Mouse (Mus musculus) T-cell, adult 2 months (primary cell): ENCODE data around the gene Atp1b3.

ENCODE experiments used
- DNase-seq: peaks from one replicate; pipeline ENCODE4 v3.0.0; 2022; ENCODE audit warnings: low spot score

Gene Atp1b3

GRCm38 (mm10) chr9:96363581-96364140, 581 bp downstream of the Atp1b3 start:
- DNase-seq = peak; percentile 46

- DNase-seq = no peak
These were observed 4.2 kb downstream of the Atp1b3 start for GRCm38 (mm10) chr9:96360056-96360455.

DNA sequence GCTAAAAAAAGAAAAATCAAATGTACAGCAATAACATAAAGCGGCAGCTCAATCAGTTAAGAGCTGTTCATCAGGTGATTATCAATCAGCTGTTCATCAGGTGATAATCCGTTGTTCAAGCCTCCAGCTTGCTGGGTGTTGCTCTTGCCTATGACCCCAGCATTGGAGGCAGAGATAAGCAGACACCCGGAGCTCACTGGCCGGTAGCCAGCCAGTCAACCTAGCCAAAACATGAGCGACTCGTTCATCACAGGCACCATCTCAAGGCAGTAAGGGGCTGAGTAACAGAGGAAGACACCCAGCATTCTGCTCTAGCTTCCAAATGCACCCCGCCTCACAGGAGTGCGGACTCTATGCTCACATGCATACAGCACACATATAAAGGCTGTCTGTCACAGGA, 10.4 kb downstream of the Atp1b3 start:
- peak; percentile 55 for DNase-seq

- peak; percentile 70 for DNase-seq
These were observed 11.0 kb downstream of the Atp1b3 start for GRCm38 (mm10) chr9:96353121-96353769.

DNA sequence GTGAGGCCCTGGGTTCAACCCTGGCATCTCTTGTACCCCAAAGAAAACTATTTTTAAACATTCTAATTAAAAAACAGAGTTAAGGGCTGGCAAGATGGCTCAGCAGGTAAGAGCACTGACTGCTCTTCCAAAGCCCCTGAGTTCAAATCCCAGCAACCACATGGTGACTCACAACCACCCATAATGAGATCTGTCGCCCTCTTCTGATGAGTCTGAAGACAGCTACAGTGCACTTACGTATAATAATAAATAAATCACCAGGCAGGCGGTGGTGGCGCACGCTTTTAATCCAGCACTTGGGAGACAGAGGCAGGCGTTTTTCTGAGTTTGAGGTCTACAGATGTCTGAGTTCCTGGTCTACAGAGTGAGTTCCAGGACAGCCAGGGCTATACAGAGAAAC, 12.5 kb downstream of the Atp1b3 start:
- peak; percentile 45 for DNase-seq

DNA sequence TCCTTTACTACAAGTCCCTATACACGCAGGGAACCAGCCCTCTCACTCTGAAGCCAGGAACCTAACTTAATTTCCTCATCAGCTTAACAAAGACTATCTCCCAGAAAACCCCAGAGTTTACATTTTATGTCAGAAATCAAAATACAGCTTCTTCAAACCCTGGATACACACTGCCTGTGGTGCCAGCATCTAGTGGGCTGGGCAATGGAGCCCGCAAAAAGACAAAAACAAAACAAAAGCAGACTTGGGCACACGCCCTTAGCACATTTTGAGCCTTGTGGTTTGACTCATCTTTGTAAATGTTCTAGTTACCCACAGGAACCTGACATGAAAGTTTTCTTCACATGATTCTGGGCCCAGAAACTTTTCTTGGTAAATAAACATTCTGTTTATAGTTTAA, 13.8 kb downstream of the Atp1b3 start:
- peak; percentile 89 for DNase-seq

DNA sequence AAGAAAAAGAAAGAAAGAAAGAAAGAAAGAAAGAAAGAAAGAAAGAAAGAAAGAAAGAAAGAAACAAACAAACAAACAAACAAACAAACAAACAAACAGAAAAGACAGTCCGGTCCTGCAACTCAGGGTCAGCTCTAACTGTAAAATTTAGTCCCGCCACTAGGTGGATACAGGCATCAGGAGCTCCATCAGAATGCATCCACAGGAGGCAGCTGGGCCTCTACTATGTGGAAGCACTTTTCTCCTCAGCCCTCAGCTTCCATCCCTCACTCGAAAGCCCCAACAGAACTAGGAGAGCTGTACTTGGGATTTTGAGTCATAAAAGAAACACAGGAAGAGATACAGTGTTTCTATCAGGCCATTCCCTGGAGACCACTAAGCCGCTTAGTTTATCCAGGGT, 14.2 kb downstream of the Atp1b3 start:
- DNase-seq = peak; percentile 74

- DNase-seq = no peak
These were observed 15.4 kb downstream of the Atp1b3 start for GRCm38 (mm10) chr9:96348885-96349284.

- DNase-seq = no peak
These were observed 18.5 kb downstream of the Atp1b3 start for GRCm38 (mm10) chr9:96345750-96346149.

DNA sequence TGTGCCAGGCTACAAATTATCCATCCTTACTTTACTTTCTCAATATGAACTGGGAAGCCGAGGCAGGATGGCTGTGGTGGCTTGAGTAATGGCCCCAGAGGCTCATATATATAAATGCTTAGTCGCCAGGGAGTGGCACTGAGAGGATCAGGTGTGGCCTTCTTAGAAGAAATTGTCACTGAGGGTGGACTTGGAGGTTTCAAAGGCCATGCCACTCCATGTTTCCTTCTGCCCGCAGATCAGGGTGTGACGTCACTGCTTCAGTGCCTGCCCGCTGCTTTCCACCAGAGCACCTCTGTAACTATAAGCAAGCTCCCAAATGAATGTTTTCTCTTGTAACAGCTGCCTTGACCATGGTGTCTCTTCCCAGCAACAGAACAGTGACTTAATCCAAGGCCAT, 33.1 kb downstream of the Atp1b3 start:
- no peak for DNase-seq

DNA sequence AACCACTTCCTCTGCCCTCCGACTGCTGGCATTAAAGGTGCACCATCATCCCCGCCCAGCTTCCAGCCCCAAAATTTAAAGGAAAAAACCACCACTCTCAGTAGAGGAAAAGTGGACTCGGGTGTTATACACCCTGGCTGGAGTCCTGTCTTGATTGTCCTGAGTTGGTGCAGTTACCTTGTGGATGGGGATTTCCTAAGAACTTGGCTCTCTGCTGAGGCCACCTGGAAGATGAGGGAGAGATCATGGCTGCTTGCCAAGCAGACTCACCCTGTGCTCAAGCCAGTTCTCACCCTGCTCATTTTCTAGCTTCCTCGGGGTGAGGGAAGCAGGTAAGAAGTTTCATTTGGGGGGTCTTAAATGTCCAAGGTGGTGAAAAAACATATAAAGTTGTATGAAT, 36.0 kb downstream of the Atp1b3 start:
- no peak for DNase-seq

DNA sequence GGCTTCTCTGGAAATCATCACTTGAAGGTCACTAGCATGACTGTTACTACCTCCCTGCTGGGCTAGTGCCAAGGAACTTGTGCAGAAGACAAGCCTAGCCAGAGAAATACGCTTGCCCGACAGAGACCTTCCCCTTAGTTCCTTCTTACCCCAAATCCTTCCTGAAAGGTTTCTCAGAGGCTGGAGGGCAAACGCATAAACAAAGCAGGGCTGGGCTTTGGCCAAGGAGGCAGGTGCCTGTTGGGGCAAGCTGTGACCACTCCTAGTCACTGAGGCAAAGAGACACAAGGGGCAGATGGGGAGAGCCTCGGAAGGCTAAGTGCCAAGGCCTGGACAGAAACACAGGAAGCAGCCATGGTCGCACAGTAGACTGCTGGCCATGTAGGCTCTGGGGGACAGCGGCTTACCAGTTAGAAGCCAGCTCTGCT, 37.7 kb downstream of the Atp1b3 start:
- DNase-seq = no peak

DNA sequence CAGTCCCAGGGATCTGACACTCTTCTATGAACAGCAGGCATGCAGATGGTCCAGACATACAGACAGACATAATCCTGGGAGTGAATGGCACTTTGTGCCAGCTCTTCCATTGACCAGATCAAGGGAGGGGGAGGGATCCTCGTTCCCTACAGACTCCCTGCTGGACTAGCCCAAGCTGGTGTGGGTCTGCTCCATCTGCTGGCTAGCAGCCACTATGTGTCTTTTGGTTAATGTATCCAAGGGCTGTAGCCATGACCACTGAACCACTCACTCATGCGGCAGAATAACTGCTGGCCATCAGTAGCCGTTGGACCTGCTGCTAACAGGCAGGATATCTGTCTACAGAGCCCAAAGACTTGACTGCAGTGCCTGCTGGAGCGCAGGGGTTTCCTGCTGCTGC, 39.7 kb downstream of the Atp1b3 start:
- DNase-seq = no peak

DNA sequence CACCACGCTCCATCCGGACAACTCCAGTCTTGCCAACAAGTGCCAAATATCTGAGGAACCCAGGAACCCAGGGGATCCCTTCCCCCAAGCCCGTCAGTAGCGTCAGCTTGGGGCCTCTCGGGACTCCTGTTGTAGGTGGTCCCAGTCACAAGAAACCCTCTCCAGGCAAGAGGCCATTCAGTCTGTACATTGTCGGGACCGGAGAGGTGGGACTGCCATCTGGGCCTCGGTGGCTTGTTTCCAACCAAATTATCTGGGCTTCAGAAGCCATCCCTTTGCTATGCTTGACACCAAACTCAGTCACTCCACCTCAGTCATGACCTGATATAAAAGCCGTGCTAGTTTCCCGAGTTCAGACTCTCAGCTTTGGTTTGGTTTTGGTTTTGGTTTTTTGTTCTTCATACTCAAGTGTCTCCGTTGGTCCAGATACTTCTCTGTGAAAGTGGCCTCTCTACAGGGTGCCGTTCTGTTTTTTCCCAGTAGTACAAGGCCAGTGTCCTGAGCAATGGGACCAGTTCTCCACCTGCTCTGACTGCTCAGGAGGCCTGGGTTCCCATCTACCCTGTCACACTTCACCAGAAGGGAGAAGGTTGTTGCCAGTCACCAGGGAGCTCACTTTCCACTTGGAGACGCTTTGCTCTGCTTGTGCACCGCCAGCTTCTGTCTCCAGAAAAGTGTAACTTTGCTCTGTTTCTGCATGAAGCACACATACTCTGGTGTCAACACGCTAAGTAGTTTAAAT, 41.7 kb downstream of the Atp1b3 start:
- DNase-seq = no peak

DNA sequence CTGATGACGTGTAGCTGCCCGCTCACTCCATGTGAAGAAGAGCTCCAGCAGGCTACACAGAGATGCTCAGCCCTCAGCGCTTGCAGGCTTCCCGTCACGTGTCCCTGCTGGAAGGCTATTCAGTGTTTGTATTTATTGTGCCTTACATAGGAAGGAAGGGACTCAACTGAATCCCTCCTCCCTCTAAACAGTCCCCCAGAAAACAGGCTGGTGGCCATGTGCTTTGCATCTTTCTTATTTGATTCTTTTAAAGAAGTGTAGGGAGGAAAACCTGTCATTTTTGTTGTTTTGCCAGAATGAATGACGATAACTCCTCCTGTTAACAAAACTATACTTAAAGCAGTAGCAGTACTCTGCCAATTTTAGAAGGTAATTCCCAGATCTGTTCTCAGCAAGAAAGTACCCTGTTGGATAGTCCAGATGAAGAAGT, 43.7 kb downstream of the Atp1b3 start:
- no peak for DNase-seq

GRCm38 (mm10) chr9:96319333-96319732, 44.9 kb downstream of the Atp1b3 start:
- DNase-seq = no peak

DNA sequence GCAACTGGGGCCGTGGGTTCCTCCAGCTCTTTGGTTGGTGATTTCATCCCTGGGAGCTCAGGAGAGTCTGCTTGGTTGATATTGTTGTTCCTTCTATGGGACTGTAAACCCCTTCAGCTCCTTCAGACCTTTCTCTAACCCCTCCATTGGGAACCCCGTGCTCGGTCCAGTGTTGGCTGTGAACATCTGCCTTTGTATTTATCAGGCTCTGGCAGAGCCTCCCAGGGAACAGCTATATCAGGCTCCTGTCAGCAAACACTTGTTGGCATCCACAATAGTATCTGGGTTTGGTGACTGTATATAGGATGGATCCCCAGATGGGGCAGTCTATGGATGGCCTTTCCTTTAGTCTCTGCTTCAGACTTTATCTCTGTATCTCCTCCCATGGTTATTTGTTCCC, 52.2 kb downstream of the Atp1b3 start:
- no peak for DNase-seq

DNA sequence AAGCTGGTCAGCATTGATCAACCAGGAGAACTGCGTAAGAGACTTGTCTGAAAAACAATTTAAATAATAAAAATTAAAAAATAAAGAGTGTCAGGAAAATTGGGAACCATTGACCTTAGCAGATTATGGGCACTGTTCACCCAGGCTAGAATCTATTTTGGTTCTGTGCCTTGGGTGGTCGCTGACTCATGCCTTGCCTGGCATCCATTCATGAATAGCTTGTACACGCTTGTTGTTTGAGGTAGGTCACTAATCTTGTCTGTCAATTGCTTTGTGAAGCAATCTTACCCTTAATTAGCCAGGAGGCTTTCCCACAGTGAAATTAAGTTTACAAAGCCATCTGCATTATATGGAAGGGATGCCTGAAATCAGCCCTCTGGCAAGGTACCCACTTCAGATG, 55.4 kb downstream of the Atp1b3 start:
- no peak for DNase-seq

GRCm38 (mm10) chr9:96299324-96300008, 64.8 kb downstream of the Atp1b3 start:
- DNase-seq = no peak

GRCm38 (mm10) chr9:96292144-96292543, 72.1 kb downstream of the Atp1b3 start:
- no peak for DNase-seq

DNA sequence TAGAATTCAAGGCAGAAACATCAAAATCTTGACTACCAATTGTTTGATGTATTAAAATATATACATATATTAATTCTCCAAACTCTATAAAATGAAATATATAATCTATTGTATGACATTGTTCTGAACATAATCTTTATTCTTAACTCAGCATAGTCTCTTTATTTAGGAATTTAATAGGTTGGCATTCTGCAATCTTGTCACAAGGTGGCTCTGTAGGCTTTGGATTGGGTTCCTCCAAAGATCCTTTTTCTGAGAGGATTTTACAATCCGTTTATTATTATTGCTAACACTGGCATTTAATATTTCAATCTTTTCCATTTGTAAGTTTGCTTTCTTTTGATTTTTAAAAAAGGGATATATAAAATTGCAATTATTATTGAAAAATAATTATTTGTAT, 79.3 kb downstream of the Atp1b3 start:
- DNase-seq = peak; percentile 18
